Mouse (Mus musculus) MEL (cell line): ENCODE results near the gene Fndc1. TPM values are rescaled to one million over a fixed set of nuclear protein-coding genes. Genes with fewer than 3 reads are reported as not detected.

Source experiments
- DNase-seq: peaks from one replicate; pipeline ENCODE4 v3.0.0; 2011; ENCODE audit warnings: low read depth, low spot score
- H3K27ac ChIP-seq: 2 replicates; pipeline ENCODE4 v1.5.1; 2012; ENCODE audit warnings: low read depth, mild to moderate bottlenecking, control low read depth, low read length, moderate library complexity; ENCODE audit not compliant: control insufficient read depth
- H3K27me3 ChIP-seq, 2 experiments: fragments of 150-350 bp in 1 of 2; sonication (generic) in 1 of 2; 2 replicates each; pipeline ENCODE4 v1.6.1; 2012; ENCODE audit warnings: low read length in 2 of 2, mild to moderate bottlenecking in 2 of 2, improper control_type of control experiment in 1 of 2, moderate library complexity in 1 of 2; ENCODE audit not compliant: insufficient read depth in 2 of 2, control insufficient read depth in 1 of 2
- H3K36me3 ChIP-seq, 2 experiments: 2 replicates each; pipeline ENCODE4 v1.6.1; 2012 to 2014; ENCODE audit warnings: low read length in 2 of 2, improper control_type of control experiment in 1 of 2, inconsistent platforms in 1 of 2, mild to moderate bottlenecking in 1 of 2; ENCODE audit not compliant: insufficient read depth in 2 of 2, control insufficient read depth in 1 of 2
- H3K4me1 ChIP-seq, 2 experiments: fragments of 150-350 bp in 1 of 2; sonication (generic) in 1 of 2; 2 replicates each; pipeline ENCODE4 v1.6.1; 2012; ENCODE audit warnings: low read length in 2 of 2, improper control_type of control experiment in 1 of 2, mild to moderate bottlenecking in 1 of 2; ENCODE audit not compliant: insufficient read depth in 2 of 2, control insufficient read depth in 1 of 2
- H3K4me3 ChIP-seq, 2 experiments: fragments of 150-350 bp in 1 of 2; sonication (generic) in 1 of 2; 2 replicates each; pipeline ENCODE4 v1.5.1; 2012; ENCODE audit warnings: low read depth in 2 of 2, low read length in 2 of 2, mild to moderate bottlenecking in 2 of 2, moderate library complexity in 2 of 2, control low read depth in 1 of 2, improper control_type of control experiment in 1 of 2; ENCODE audit not compliant: control insufficient read depth in 1 of 2, insufficient read depth in 1 of 2
- H3K79me2 ChIP-seq: 2 replicates; pipeline ENCODE4 v1.6.1; 2012; ENCODE audit warnings: mild to moderate bottlenecking, low read length, moderate library complexity; ENCODE audit not compliant: control insufficient read depth, poor library complexity, insufficient read depth
- H3K9ac ChIP-seq: 2 replicates; pipeline ENCODE4 v1.6.1; 2012; ENCODE audit warnings: low read depth, mild to moderate bottlenecking, control low read depth, low read length, moderate library complexity; ENCODE audit not compliant: control insufficient read depth, poor library complexity, severe bottlenecking
- H3K9me3 ChIP-seq: fragments of 150-350 bp; sonication (generic); replicated peaks from 2 replicates; pipeline ENCODE4 v1.6.1; 2012; ENCODE audit warnings: mild to moderate bottlenecking, low read length, improper control_type of control experiment, moderate library complexity; ENCODE audit not compliant: insufficient read depth
- CHD1 ChIP-seq: IDR thresholded peaks from 2 replicates; pipeline ENCODE4 v1.6.1; 2012; ENCODE audit warnings: low read depth, mild to moderate bottlenecking, inconsistent platforms, low read length, improper control_type of control experiment
- E2F4 ChIP-seq: IDR thresholded peaks from 2 replicates; pipeline ENCODE4 v1.6.1; 2011; ENCODE audit warnings: low read depth, low read length, improper control_type of control experiment, borderline replicate concordance
- ELF1 ChIP-seq: IDR thresholded peaks from 2 replicates; pipeline ENCODE4 v1.6.1; 2014; ENCODE audit warnings: low read depth, mild to moderate bottlenecking, inconsistent platforms, low read length, improper control_type of control experiment, moderate library complexity
- EP300 ChIP-seq, 2 experiments: IDR thresholded peaks; 2 replicates each; pipeline ENCODE4 v1.6.1; 2011; ENCODE audit warnings: improper control_type of control experiment in 2 of 2, low read length in 2 of 2, low read depth in 1 of 2, mild to moderate bottlenecking in 1 of 2
- GABPA ChIP-seq: IDR thresholded peaks from 2 replicates; pipeline ENCODE4 v1.6.1; 2012; ENCODE audit warnings: low read depth, mild to moderate bottlenecking, inconsistent platforms, low read length, improper control_type of control experiment, moderate library complexity
- GATA1 ChIP-seq: IDR thresholded peaks from 2 replicates; pipeline ENCODE4 v1.6.1; 2011; ENCODE audit warnings: low read depth, low read length, improper control_type of control experiment
- HCFC1 ChIP-seq: IDR thresholded peaks from 2 replicates; pipeline ENCODE4 v1.6.1; 2012; ENCODE audit warnings: low read depth, mild to moderate bottlenecking, inconsistent platforms, low read length, improper control_type of control experiment, moderate library complexity
- MAFK ChIP-seq: IDR thresholded peaks from 2 replicates; pipeline ENCODE4 v1.6.1; 2011; ENCODE audit warnings: low read depth, mild to moderate bottlenecking, low read length, improper control_type of control experiment, borderline replicate concordance
- MAX ChIP-seq: IDR thresholded peaks from 2 replicates; pipeline ENCODE4 v1.6.1; 2011; ENCODE audit warnings: low read length, improper control_type of control experiment
- POLR2A ChIP-seq, 2 experiments: IDR thresholded peaks; 2 replicates each; pipeline ENCODE4 v1.6.1; 2011 to 2012; ENCODE audit warnings: low read length in 2 of 2, mild to moderate bottlenecking in 2 of 2, control low read depth in 1 of 2, improper control_type of control experiment in 1 of 2, low read depth in 1 of 2, moderate library complexity in 1 of 2; ENCODE audit not compliant: control insufficient read depth in 1 of 2, insufficient read depth in 1 of 2, poor library complexity in 1 of 2
- POLR2AphosphoS2 ChIP-seq: IDR thresholded peaks from 2 replicates; pipeline ENCODE4 v1.6.1; 2011; ENCODE audit warnings: low read length, improper control_type of control experiment
- RCOR1 ChIP-seq: IDR thresholded peaks from 2 replicates; pipeline ENCODE4 v1.6.1; 2012; ENCODE audit warnings: low read depth, mild to moderate bottlenecking, inconsistent platforms, low read length, improper control_type of control experiment
- SIN3A ChIP-seq: IDR thresholded peaks from 2 replicates; pipeline ENCODE4 v1.6.1; 2012; ENCODE audit warnings: low read length, improper control_type of control experiment, inconsistent platforms
- TBP ChIP-seq: IDR thresholded peaks from 2 replicates; pipeline ENCODE4 v1.8.0; 2011; ENCODE audit warnings: low read depth, low read length, improper control_type of control experiment
- TCF12 ChIP-seq: IDR thresholded peaks from 2 replicates; pipeline ENCODE4 v1.6.1; 2014; ENCODE audit warnings: low read depth, mild to moderate bottlenecking, inconsistent platforms, low read length, improper control_type of control experiment, moderate library complexity
- ZC3H11A ChIP-seq: IDR thresholded peaks from 2 replicates; pipeline ENCODE4 v1.6.1; 2012; ENCODE audit warnings: low read depth, mild to moderate bottlenecking, inconsistent platforms, low read length, improper control_type of control experiment
- ZKSCAN1 ChIP-seq: IDR thresholded peaks from 2 replicates; pipeline ENCODE4 v1.6.1; 2012; ENCODE audit warnings: low read depth, mild to moderate bottlenecking, inconsistent platforms, low read length, improper control_type of control experiment, moderate library complexity
- ZMIZ1 ChIP-seq: IDR thresholded peaks from 2 replicates; pipeline ENCODE4 v1.6.1; 2012; ENCODE audit warnings: low read depth, mild to moderate bottlenecking, inconsistent platforms, low read length, improper control_type of control experiment, moderate library complexity
- polyA plus RNA-seq, 2 experiments: library from polyadenylated mRNA; stranded (reverse) in 1 of 2; unstranded in 1 of 2; fragments of >175 nt in 1 of 2; fragments of >200 nt in 1 of 2; gene quantifications; 2 replicates each; pipeline versions ENCODE4 v1.2.1 to v1.2.4; 2012; ENCODE audit warnings: low replicate concordance in 2 of 2, low read depth in 1 of 2; ENCODE audit not compliant: insufficient read length in 2 of 2, insufficient read depth in 1 of 2, missing spikeins in 1 of 2
- total RNA-seq: library from RNA; depleted of rRNA; stranded (reverse); fragments of 300-350 nt; gene quantifications from 2 replicates; pipeline ENCODE4 v1.2.3, GENCODE M21; 2012

Fndc1 gene
- total and polyA plus RNA-seq, 3 experiments: 0.04 TPM; not detected in 2

GRCm38 (mm10) chr17:7795584-7795983 is 31.5 kb downstream of the Fndc1 start:
- no peak overlapping the region for H3K27ac ChIP-seq
- H3K36me3 ChIP-seq: no peaks in the 10 kb centered on the region
- peaks cover 0 to 3% of the 10 kb centered on the region in 2 experiments; a peak in 2 of 4 replicates for H3K27me3 ChIP-seq
- H3K4me3 ChIP-seq: no peak overlapping the region
- H3K9ac ChIP-seq: no peak overlapping the region
- no peaks in the 10 kb centered on the region for H3K79me2 ChIP-seq
- H3K4me1 ChIP-seq: no peaks in the 10 kb centered on the region
- TF ChIP-seq GATA1 (no peak), POLR2AphosphoS2 (no peak), CHD1 (no peak), ZMIZ1 (no peak), SIN3A (no peak), TCF12 (no peak), E2F4 (no peak), MAX (no peak), ELF1 (no peak)
- no peak for DNase-seq
- H3K9me3 ChIP-seq: no peaks in the 10 kb centered on the region

- Histone ChIP-seq H3K4me1 (no peaks in the 10 kb centered on the region), H3K9ac (no peak overlapping the region), H3K4me3 (no peak overlapping the region), H3K36me3 (no peaks in the 10 kb centered on the region), H3K27me3 (peaks cover 0 to 2% of the 10 kb centered on the region in 2 experiments; a peak in 2 of 4 replicates)
- DNase-seq: no peak
- TF ChIP-seq MAX (no peak), ZKSCAN1 (no peak), ZC3H11A (no peak), EP300 (IDR thresholded peaks at IDR 0.05; ENCODE audit: low read depth in 1 of 2, low read length in 2 of 2) (no peak), RCOR1 (no peak), CHD1 (no peak), MAFK (no peak), GABPA (no peak), POLR2A (IDR thresholded peaks at IDR 0.05; ENCODE audit: control insufficient read depth in 1 of 2, insufficient read depth in 1 of 2, low read depth in 1 of 2, low read length in 2 of 2, poor library complexity in 1 of 2) (no peak), TBP (no peak), TCF12 (no peak), HCFC1 (no peak)
- TF ChIP-seq, all 39 proteins: peak for 0
- Histone ChIP-seq H3K9me3 (no peaks in the 10 kb centered on the region), H3K79me2 (no peaks in the 10 kb centered on the region), H3K27ac (no peak overlapping the region)
Observed at GRCm38 (mm10) chr17:7795168-7795567, 31.9 kb downstream of the Fndc1 start.
